Mouse (Mus musculus) heart, adult 2 months (tissue): ENCODE data around the gene Mgat5.

Source experiments
- CTCF ChIP-seq: fragments of 200-600 bp; IDR thresholded peaks from 2 replicates; pipeline ENCODE4 v1.8.1; 2022; ENCODE audit warnings: antibody characterized with exemption, mild to moderate bottlenecking, moderate library complexity
- POLR2A ChIP-seq: fragments of 200-500 bp; IDR thresholded peaks from 2 replicates; pipeline ENCODE4 v1.6.1; 2011; ENCODE audit warnings: mild to moderate bottlenecking, low read depth, low read length, control low read depth; ENCODE audit not compliant: insufficient read depth

DNA sequence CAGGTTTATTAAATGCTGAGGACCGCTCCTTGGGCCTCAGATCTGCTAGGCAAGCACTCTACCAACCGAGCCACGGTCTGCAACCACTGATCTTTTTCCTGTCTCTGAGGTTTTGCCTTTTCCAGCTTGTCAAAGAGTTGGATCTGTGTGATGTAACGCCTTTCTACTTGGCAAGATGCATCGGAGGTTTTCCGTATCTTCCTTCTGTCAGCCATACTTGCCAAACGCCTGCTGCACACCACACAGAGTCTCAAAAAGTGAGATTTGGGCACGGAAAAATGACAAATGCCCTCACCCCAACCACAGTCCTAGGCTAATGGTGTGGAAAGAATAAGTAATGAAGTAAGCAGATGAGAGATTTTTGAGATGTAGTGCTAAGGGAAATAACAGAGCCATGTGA is 35.3 kb upstream of the Mgat5 start:
- TF ChIP-seq CTCF = no peak
- no peak for TF ChIP-seq POLR2A
